Mouse (Mus musculus) kidney, embryonic 14.5 days (tissue): ENCODE data around the gene Zc3h15. TPM values are rescaled to one million over a fixed set of nuclear protein-coding genes. Genes with fewer than 3 reads are reported as not detected.
"Not testable (repeated sequence)": the region's sequence is repeated elsewhere in the genome, so short reads cannot be mapped to it uniquely, and the experiment has no call there.

ENCODE experiments used
- ATAC-seq: fragments of 200-750 bp; cut with Nextera tagmentation; 2 replicates; pipeline ENCODE4 v1.8.0; 2017; ENCODE audit warnings: moderate number of reproducible peaks, mild to moderate bottlenecking, moderate TSS enrichment, moderate library complexity; ENCODE audit not compliant: low FRiP score, low TSS enrichment
- H3K27ac ChIP-seq: fragments of 300-500 bp; sonication (generic); 2 replicates; pipeline ENCODE4 v1.5.1; 2014; ENCODE audit warnings: low read depth, mild to moderate bottlenecking, low read length, moderate library complexity, mixed read lengths
- H3K27me3 ChIP-seq: fragments of 300-500 bp; sonication (generic); 2 replicates; pipeline ENCODE4 v1.6.1; 2014; ENCODE audit warnings: mild to moderate bottlenecking, low read length; ENCODE audit not compliant: control insufficient read depth, insufficient read depth
- H3K36me3 ChIP-seq: fragments of 300-500 bp; sonication (generic); 2 replicates; pipeline ENCODE4 v1.6.1; 2014; ENCODE audit warnings: low read length, mixed read lengths; ENCODE audit not compliant: control insufficient read depth, insufficient read depth
- H3K4me1 ChIP-seq: fragments of 300-500 bp; sonication (generic); 2 replicates; pipeline ENCODE4 v1.6.1; 2014; ENCODE audit warnings: low read length, mixed read lengths; ENCODE audit not compliant: control insufficient read depth, insufficient read depth
- H3K4me2 ChIP-seq: fragments of 300-500 bp; sonication (generic); replicated peaks from 2 replicates; pipeline ENCODE4 v1.6.1; 2014; ENCODE audit warnings: low read depth, mild to moderate bottlenecking, low read length
- H3K4me3 ChIP-seq: fragments of 300-500 bp; sonication (generic); 2 replicates; pipeline ENCODE4 v1.5.1; 2014; ENCODE audit warnings: mild to moderate bottlenecking, low read length
- H3K9ac ChIP-seq: fragments of 300-500 bp; sonication (generic); 2 replicates; pipeline ENCODE4 v1.6.1; 2014; ENCODE audit warnings: low read depth, mild to moderate bottlenecking, low read length, moderate library complexity
- H3K9me3 ChIP-seq: fragments of 300-500 bp; sonication (generic); 2 replicates; pipeline ENCODE4 v1.6.1; 2016; ENCODE audit warnings: low read length; ENCODE audit not compliant: control insufficient read depth
- WGBS: fragments of 180-500 bp; shearing (Covaris S2); extraction: QIAGEN DNeasy Blood & Tissue Kit; methylation state at CpG from one replicate; pipeline ENCODE4 v1.1.7; 2014; 5-methylcytosine and 5-hydroxymethylcytosine counted together
- polyA plus RNA-seq: library from polyadenylated mRNA; unstranded; fragments of >200 nt; fragmentation: Nextera tagmentation; extraction: Ambion mirVana; gene quantifications from 2 replicates; pipeline ENCODE4 v1.2.1, GENCODE M21; 2014

The Zc3h15 gene
- polyA plus RNA-seq, 1 experiment from 2014 or later: 145 TPM

DNA sequence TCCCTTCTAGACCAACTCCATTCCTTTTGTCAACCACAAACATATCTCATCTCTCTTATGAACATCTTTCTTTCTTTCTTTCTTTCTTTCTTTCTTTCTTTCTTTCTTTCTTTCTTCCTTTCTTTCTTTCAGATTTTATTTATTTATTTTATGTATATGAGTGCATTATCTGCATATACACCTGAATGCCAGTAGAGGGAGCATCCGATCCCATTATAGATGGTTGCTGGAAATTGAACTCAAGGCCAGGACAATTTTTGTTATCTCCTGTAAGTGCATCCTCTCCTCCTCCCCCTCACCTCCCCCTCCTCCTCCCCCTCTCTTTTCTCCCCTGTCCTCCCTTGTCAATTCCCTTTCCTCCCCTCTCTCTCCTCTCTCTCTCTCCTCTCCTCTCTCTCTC lies 54.2 kb downstream of the Zc3h15 start:
- no peak for ATAC-seq
- no peak overlapping the region for H3K4me3 ChIP-seq

GRCm38 (mm10) chr2:83699324-83699723 lies 55.1 kb downstream of the Zc3h15 start:
- H3K36me3 ChIP-seq: no peaks in the 10 kb centered on the region
- no peak overlapping the region for H3K27ac ChIP-seq
- H3K27me3 ChIP-seq: no peaks in the 10 kb centered on the region
- no peak overlapping the region for H3K4me2 ChIP-seq
- H3K9me3 ChIP-seq: no peaks in the 10 kb centered on the region
- no peaks in the 10 kb centered on the region; the same call in 1 of the 2 replicates for H3K4me1 ChIP-seq
- WGBS: 50% methylated on average over 1 of the region's 1 CpGs
- no peak overlapping the region for H3K4me3 ChIP-seq
- no peak; the same call in 1 of the 2 replicates for ATAC-seq
- H3K9ac ChIP-seq: no peak overlapping the region

More for the DNA sequence above, 54.2 kb downstream of the Zc3h15 start:
- Histone ChIP-seq H3K4me1 (no peaks in the 10 kb centered on the region; the same call in 1 of the 2 replicates), H3K9ac (no peak overlapping the region), H3K4me2 (no peak overlapping the region), H3K36me3 (no peaks in the 10 kb centered on the region), H3K9me3 (no peaks in the 10 kb centered on the region), H3K27ac (no peak overlapping the region), H3K27me3 (no peaks in the 10 kb centered on the region)
- 82% methylated on average over 1 of the region's 1 CpGs for WGBS

GRCm38 (mm10) chr2:83700667-83701066 lies 56.4 kb downstream of the Zc3h15 start:
- no peak overlapping the region for H3K4me2 ChIP-seq
- H3K9ac ChIP-seq: no peak overlapping the region
- no peak overlapping the region for H3K4me3 ChIP-seq
- no peaks in the 10 kb centered on the region for H3K27me3 ChIP-seq
- no peak; the same call in 1 of the 2 replicates for ATAC-seq
- WGBS: 66% methylated on average over 4 of the region's 4 CpGs
- no peaks in the 10 kb centered on the region for H3K9me3 ChIP-seq
- H3K4me1 ChIP-seq: no peaks in the 10 kb centered on the region; the same call in 1 of the 2 replicates
- H3K36me3 ChIP-seq: no peaks in the 10 kb centered on the region
- no peak overlapping the region for H3K27ac ChIP-seq

GRCm38 (mm10) chr2:83702411-83702810 lies 58.2 kb downstream of the Zc3h15 start:
- no peak overlapping the region for H3K4me3 ChIP-seq
- ATAC-seq: no peak
- H3K27me3 ChIP-seq: no peaks in the 10 kb centered on the region
- H3K9ac ChIP-seq: no peak overlapping the region
- no peaks in the 10 kb centered on the region for H3K9me3 ChIP-seq
- no peaks in the 10 kb centered on the region for H3K36me3 ChIP-seq
- no peak overlapping the region for H3K4me2 ChIP-seq
- no peak overlapping the region for H3K27ac ChIP-seq
- 84% methylated on average over 7 of the region's 7 CpGs for WGBS
- H3K4me1 ChIP-seq: peaks cover 7% of the 10 kb centered on the region; the same call in 1 of the 2 replicates

DNA sequence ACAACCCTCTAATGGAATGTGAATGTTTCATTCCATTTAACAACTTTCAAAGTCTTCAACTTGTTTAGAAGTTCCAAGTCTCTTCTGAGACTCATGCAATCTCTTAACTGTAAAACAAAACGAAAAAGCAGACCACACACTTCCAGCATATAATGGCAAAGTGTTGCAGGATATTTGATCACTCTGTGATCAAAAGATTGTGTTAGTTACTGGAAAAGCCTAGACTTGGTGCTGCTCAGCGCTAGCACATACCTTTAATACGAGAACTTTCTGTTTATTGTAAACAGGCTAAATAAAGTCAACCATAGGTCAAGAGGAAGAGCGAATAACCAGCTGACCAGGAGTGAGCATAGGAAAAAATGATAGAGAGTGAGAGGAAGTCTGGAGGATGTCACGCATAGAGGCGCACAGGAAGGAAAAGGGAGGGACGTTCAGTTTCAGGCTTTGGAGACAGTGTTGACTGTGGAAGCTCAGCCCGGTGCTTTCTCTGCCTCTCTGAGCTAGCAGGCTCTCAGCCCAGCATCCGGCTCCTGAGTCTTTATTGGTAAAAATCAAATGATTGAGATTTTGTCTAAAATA lies 61.4 kb downstream of the Zc3h15 start:
- no peak overlapping the region for H3K4me3 ChIP-seq
- ATAC-seq: no peak
- H3K4me1 ChIP-seq: peaks cover 23% of the 10 kb centered on the region
- no peak overlapping the region for H3K9ac ChIP-seq
- H3K27ac ChIP-seq: no peak overlapping the region
- no peaks in the 10 kb centered on the region for H3K27me3 ChIP-seq
- no peaks in the 10 kb centered on the region for H3K36me3 ChIP-seq
- no peaks in the 10 kb centered on the region for H3K9me3 ChIP-seq
- WGBS: 61% methylated on average over 9 of the region's 9 CpGs
- no peak overlapping the region for H3K4me2 ChIP-seq

DNA sequence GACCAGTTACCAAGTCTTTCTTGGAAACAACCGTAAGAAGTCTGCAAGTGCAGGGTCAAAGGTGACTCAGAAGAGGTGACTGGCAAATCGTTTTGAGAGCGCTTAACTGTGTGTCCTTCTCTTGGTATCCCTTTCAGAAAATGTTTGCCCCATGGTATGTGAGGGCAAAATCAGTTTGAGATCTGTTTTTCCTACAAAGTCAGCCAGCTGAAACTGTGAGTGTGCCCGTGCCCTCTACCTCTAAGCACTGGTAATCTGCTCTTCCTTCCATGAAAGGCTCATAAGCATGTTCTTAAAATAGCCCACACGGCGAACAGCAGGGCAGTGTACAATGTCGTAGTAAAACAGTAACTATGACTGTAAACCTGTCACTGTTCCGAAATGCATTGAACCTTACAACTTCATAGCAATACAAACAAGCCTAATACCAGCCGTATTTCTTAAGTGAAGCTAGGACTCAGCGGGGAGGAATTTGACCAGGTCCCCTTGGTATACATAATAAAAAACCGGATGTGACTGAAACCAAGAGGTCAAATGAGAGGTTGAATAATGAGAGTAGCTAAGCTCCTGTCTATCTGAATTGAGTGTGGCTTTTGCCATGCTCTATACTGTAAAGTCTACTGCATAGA lies 65.8 kb downstream of the Zc3h15 start:
- Histone ChIP-seq H3K27ac (peak overlapping the region; percentile 56), H3K9me3 (no peaks in the 10 kb centered on the region), H3K9ac (no peak overlapping the region), H3K4me3 (no peak overlapping the region), H3K36me3 (no peaks in the 10 kb centered on the region), H3K4me2 (no peak overlapping the region), H3K4me1 (peaks cover 33% of the 10 kb centered on the region), H3K27me3 (no peaks in the 10 kb centered on the region)
- WGBS: 3% methylated on average over 11 of the region's 11 CpGs
- peak; percentile 86 for ATAC-seq

DNA sequence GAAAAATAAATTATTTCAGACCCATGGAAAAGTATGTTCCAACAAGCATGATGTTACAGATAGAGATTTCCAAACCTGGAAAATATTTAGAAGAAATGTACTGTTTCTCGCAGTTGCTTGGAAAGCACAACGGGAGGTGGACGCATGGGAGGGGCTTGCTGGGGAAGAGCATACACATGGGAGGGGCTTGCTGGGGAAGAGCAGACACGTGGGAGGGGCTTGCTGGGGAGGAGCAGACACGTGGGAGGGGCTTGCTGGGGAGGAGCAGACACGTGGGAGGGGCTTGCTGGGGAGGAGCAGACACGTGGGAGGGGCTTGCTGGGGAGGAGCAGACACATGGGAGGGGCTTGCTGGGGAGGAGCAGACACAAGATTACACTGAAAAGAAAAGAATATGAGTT lies 69.0 kb downstream of the Zc3h15 start:
- not testable (repeated sequence) for H3K9me3 ChIP-seq, H3K9ac ChIP-seq, ATAC-seq, H3K27me3 ChIP-seq, H3K4me3 ChIP-seq, H3K36me3 ChIP-seq, H3K27ac ChIP-seq, H3K4me2 ChIP-seq
- H3K4me1 ChIP-seq: peaks cover 25% of the 10 kb centered on the region
- WGBS: 70% methylated on average over 7 of the region's 7 CpGs

DNA sequence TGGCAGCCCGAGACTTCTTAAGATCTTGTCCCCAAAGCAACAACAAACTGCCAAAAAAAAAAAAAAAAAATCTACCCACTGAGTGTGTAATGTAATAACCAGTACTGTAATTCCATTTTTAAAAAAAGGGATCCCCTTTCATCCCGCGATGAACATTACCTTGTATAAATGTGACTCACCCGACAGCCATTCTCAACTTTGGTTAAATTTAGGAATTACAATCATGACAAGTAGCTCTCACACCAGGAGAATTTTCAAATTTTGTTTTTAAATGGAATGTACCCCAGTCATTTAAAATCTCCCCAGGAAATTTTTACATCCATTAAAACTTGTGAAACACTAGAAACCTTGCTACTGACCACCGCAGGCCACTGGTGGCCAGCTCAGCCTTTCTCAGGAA lies 69.7 kb downstream of the Zc3h15 start:
- peak overlapping the region; percentile 72; the same call in 1 of the 2 replicates for H3K27ac ChIP-seq
- 73% methylated on average over 5 of the region's 5 CpGs for WGBS

More for the DNA sequence above, 69.7 kb downstream of the Zc3h15 start:
- peaks cover 21% of the 10 kb centered on the region for H3K4me1 ChIP-seq
- no peaks in the 10 kb centered on the region for H3K9me3 ChIP-seq
- no peak overlapping the region for H3K4me2 ChIP-seq
- H3K27me3 ChIP-seq: no peaks in the 10 kb centered on the region
- no peak overlapping the region for H3K4me3 ChIP-seq
- H3K36me3 ChIP-seq: no peaks in the 10 kb centered on the region
- H3K9ac ChIP-seq: no peak overlapping the region
- ATAC-seq: no peak
